Mouse (Mus musculus) hindbrain, embryonic 15.5 days (tissue): ENCODE data around the gene Nkiras2. TPM values are rescaled to one million over a fixed set of nuclear protein-coding genes. Genes with fewer than 3 reads are reported as not detected.

Experiments
- ATAC-seq: fragments of 200-750 bp; cut with Nextera tagmentation; 2 replicates; pipeline ENCODE4 v1.8.0; 2017; ENCODE audit warnings: low read depth, moderate number of reproducible peaks, moderate TSS enrichment; ENCODE audit not compliant: low FRiP score
- H3K27ac ChIP-seq: fragments of 300-500 bp; sonication (generic); replicated peaks from 2 replicates; pipeline ENCODE4 v1.5.1; 2015; ENCODE audit warnings: mild to moderate bottlenecking, inconsistent platforms
- H3K27me3 ChIP-seq: fragments of 300-500 bp; sonication (generic); 2 replicates; pipeline ENCODE4 v1.6.1; 2015; ENCODE audit warnings: control low read depth, inconsistent platforms
- H3K36me3 ChIP-seq: fragments of 300-500 bp; sonication (generic); 2 replicates; pipeline ENCODE4 v1.6.1; 2015; ENCODE audit warnings: control low read depth, inconsistent platforms
- H3K4me1 ChIP-seq: fragments of 300-500 bp; sonication (generic); replicated peaks from 2 replicates; pipeline ENCODE4 v1.6.1; 2015; ENCODE audit warnings: control low read depth, inconsistent platforms
- H3K4me2 ChIP-seq: fragments of 300-500 bp; sonication (generic); 2 replicates; pipeline ENCODE4 v1.6.1; 2015; ENCODE audit warnings: moderate library complexity, mild to moderate bottlenecking, inconsistent platforms
- H3K4me3 ChIP-seq: fragments of 300-500 bp; sonication (generic); 2 replicates; pipeline ENCODE4 v1.5.1; 2015; ENCODE audit warnings: mild to moderate bottlenecking, inconsistent platforms
- H3K9ac ChIP-seq: fragments of 300-500 bp; sonication (generic); 2 replicates; pipeline ENCODE4 v1.6.1; 2015; ENCODE audit warnings: inconsistent platforms
- H3K9me3 ChIP-seq: fragments of 300-500 bp; sonication (generic); 2 replicates; pipeline ENCODE4 v1.6.1; 2016; ENCODE audit warnings: control low read depth, inconsistent platforms
- WGBS: fragments of 180-500 bp; shearing (Covaris S2); methylation state at CpG from one replicate; pipeline ENCODE4 v1.1.7; 2015; 5-methylcytosine and 5-hydroxymethylcytosine counted together
- polyA plus RNA-seq: library from polyadenylated mRNA; unstranded; fragments of >200 nt; fragmentation: Nextera tagmentation; extraction: Ambion mirVana; gene quantifications from 2 replicates; pipeline ENCODE4 v1.2.1, GENCODE M21; 2015

Nkiras2 gene
- 96.2 and 104 TPM in 2 replicates for polyA plus RNA-seq

- H3K9me3 ChIP-seq, result no peaks in the 10 kb centered on the region
- peaks cover 41% of the 10 kb centered on the region for H3K4me1 ChIP-seq
- H3K27me3 ChIP-seq, result no peaks in the 10 kb centered on the region
- peak within 1 kb of the TSS; percentile 88 for H3K4me3 ChIP-seq
- peak within 1 kb of the TSS; percentile 92 for H3K27ac ChIP-seq
- WGBS, result 0% methylated on average over 36 of the region's 36 CpGs
- ATAC-seq, result peak; percentile 75
- H3K36me3 ChIP-seq, result no peaks in the 10 kb centered on the region
- peak within 1 kb of the TSS; percentile 87 for H3K9ac ChIP-seq
- H3K4me2 ChIP-seq, result peak within 1 kb of the TSS; percentile 87
These were observed at the start of gene Nkiras2 for GRCm38 (mm10) chr11:100618761-100619484. TSS of gene Nkiras2 (plus strand) at chr11:100619244.

GRCm38 (mm10) chr11:100569789-100570188 is 49.3 kb upstream of the Nkiras2 start:
- Histone ChIP-seq H3K4me3 (no peak overlapping the region), H3K4me2 (no peak overlapping the region), H3K27me3 (peaks cover 6% of the 10 kb centered on the region; the same call in 1 of the 2 replicates), H3K4me1 (peaks cover 14% of the 10 kb centered on the region), H3K9ac (no peak overlapping the region), H3K27ac (no peak overlapping the region), H3K36me3 (no peaks in the 10 kb centered on the region), H3K9me3 (no peaks in the 10 kb centered on the region)
- WGBS, result 64% methylated on average over 9 of the region's 9 CpGs
- no peak for ATAC-seq

- no peak; the same call in 1 of the 2 replicates for ATAC-seq
- Histone ChIP-seq H3K9ac (0 out of 2 replicates have a peak overlapping the region, but pooled peaks have one; percentile 30), H3K4me1 (peaks cover 19% of the 10 kb centered on the region), H3K27me3 (peaks cover 6% of the 10 kb centered on the region; the same call in 1 of the 2 replicates), H3K27ac (no peak overlapping the region), H3K4me3 (peak overlapping the region; percentile 26), H3K36me3 (no peaks in the 10 kb centered on the region), H3K4me2 (peak overlapping the region; percentile 54), H3K9me3 (no peaks in the 10 kb centered on the region)
- 8% methylated on average over 8 of the region's 8 CpGs for WGBS
These were observed 48.4 kb upstream of the Nkiras2 start for GRCm38 (mm10) chr11:100570430-100571201.

DNA sequence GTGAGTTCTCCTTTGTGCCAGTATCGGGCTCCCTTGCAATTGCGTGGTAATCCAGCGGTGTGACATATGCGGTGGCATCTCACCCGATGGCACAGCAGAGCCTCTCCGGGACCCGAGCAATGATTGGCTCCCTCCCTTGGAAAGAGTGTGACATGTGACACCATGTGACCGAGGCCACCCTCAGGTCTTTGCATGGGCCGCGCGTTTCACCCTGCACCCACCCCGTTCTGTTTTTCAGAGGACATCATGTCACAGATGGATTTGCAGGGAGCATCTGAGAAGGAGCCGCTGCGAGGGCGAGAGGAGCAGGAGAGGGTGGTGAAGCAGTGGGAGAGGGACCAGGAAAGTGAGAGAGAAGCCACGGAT is 47.9 kb upstream of the Nkiras2 start:
- H3K27ac ChIP-seq, result no peak overlapping the region
- H3K4me1 ChIP-seq, result peaks cover 25% of the 10 kb centered on the region
- peak overlapping the region; percentile 26 for H3K4me3 ChIP-seq
- 0 out of 2 replicates have a peak overlapping the region, but pooled peaks have one; percentile 30 for H3K9ac ChIP-seq
- no peaks in the 10 kb centered on the region for H3K36me3 ChIP-seq
- 6% methylated on average over 16 of the region's 16 CpGs for WGBS
- peaks cover 6% of the 10 kb centered on the region; the same call in 1 of the 2 replicates for H3K27me3 ChIP-seq
- peak overlapping the region; percentile 54 for H3K4me2 ChIP-seq
- no peaks in the 10 kb centered on the region for H3K9me3 ChIP-seq
- no peak for ATAC-seq

- H3K4me2 ChIP-seq, result peak overlapping the region; percentile 83
- no peaks in the 10 kb centered on the region for H3K9me3 ChIP-seq
- H3K36me3 ChIP-seq, result no peaks in the 10 kb centered on the region
- peaks cover 6% of the 10 kb centered on the region; the same call in 1 of the 2 replicates for H3K27me3 ChIP-seq
- no peak for ATAC-seq
- peaks cover 36% of the 10 kb centered on the region for H3K4me1 ChIP-seq
- no peak overlapping the region for H3K9ac ChIP-seq
- WGBS, result 89% methylated on average over 3 of the region's 3 CpGs
- peak overlapping the region; percentile 58; the same call in 1 of the 2 replicates for H3K4me3 ChIP-seq
- H3K27ac ChIP-seq, result no peak overlapping the region
These were observed 44.9 kb upstream of the Nkiras2 start for GRCm38 (mm10) chr11:100574188-100574587.

GRCm38 (mm10) chr11:100574708-100575483 is 44.1 kb upstream of the Nkiras2 start, which contains the start of gene Cnp:
TSS of gene Cnp (plus strand) at chr11:100574904.
- H3K4me3 ChIP-seq, result peak within 1 kb of the TSS; percentile 58
- H3K4me2 ChIP-seq, result peak within 1 kb of the TSS; percentile 83
- H3K27ac ChIP-seq, result peak within 1 kb of the TSS; percentile 68
- 2% methylated on average over 47 of the region's 47 CpGs for WGBS
- peak; percentile 68; the same call in 1 of the 2 replicates for ATAC-seq
- H3K27me3 ChIP-seq, result peaks cover 6% of the 10 kb centered on the region; the same call in 1 of the 2 replicates
- H3K36me3 ChIP-seq, result no peaks in the 10 kb centered on the region
- H3K4me1 ChIP-seq, result peaks cover 36% of the 10 kb centered on the region
- peak within 1 kb of the TSS; percentile 51 for H3K9ac ChIP-seq
- H3K9me3 ChIP-seq, result no peaks in the 10 kb centered on the region

- Histone ChIP-seq H3K4me1 (peaks cover 36% of the 10 kb centered on the region), H3K9me3 (no peaks in the 10 kb centered on the region), H3K36me3 (no peaks in the 10 kb centered on the region; the same call in 1 of the 2 replicates), H3K27ac (peak overlapping the region; percentile 68), H3K4me3 (peak overlapping the region; percentile 58), H3K4me2 (peak overlapping the region; percentile 83), H3K27me3 (peaks cover 6% of the 10 kb centered on the region; the same call in 1 of the 2 replicates), H3K9ac (peak overlapping the region; percentile 51)
- ATAC-seq, result peak; percentile 25; the same call in 1 of the 2 replicates
- WGBS, result 21% methylated on average over 2 of the region's 2 CpGs
These were observed 43.6 kb upstream of the Nkiras2 start for GRCm38 (mm10) chr11:100575484-100575855.

DNA sequence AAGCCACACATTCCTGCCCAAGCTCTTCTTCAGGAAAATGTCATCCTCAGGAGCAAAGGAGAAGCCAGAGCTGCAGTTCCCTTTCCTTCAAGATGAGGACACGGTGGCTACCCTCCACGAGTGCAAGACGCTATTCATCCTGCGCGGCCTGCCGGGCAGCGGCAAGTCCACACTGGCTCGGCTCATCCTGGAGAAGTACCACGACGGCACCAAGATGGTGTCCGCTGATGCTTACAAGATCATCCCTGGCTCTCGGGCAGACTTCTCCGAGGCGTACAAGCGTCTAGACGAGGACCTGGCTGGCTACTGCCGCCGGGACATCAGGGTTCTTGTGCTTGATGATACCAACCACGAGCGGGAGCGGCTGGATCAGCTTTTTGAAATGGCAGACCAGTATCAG is 42.8 kb upstream of the Nkiras2 start:
- no peak overlapping the region for H3K9ac ChIP-seq
- H3K27me3 ChIP-seq, result peaks cover 6% of the 10 kb centered on the region; the same call in 1 of the 2 replicates
- peak overlapping the region; percentile 83 for H3K4me2 ChIP-seq
- H3K4me3 ChIP-seq, result 0 out of 2 replicates have a peak overlapping the region, but pooled peaks have one; percentile 58
- H3K27ac ChIP-seq, result no peak overlapping the region
- H3K36me3 ChIP-seq, result peaks cover 4% of the 10 kb centered on the region; the same call in 1 of the 2 replicates
- no peak for ATAC-seq
- peaks cover 28% of the 10 kb centered on the region for H3K4me1 ChIP-seq
- no peaks in the 10 kb centered on the region for H3K9me3 ChIP-seq
- WGBS, result 69% methylated on average over 21 of the region's 21 CpGs

DNA sequence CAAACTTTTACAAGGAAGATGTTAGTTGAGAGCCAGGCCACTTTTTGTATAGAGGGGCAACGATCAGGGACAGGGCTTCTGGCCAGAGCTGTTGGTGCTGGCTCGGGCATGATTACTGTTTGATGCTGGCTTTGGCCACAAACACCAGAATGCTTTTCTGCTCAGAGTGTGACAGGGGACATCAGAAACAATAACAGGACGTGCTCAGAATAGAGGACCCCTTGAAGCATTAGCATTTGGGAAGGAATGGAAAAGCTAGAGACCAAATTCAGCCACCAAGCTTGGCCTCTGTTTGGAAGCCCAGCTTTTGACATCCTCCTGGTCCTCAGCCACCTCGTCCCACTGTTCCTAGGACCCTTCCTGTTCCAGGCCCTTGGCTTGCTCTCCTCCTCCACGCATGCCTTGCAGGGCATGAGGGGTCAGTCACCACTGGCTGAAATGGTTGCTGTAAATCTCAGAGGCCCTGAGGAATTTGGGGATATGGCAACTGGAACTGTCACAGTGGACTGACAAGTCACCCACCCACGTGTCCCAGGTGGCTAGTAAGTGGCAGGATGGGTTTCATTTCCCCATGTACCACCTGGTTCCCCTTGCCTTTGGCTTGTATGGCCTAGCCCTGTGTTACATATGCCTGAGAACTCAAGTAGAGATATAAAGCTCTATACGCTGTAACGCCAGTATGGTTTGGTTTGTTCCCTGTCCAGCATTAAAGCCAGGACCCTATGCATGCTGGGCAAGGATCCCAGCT is 41.0 kb upstream of the Nkiras2 start:
- H3K9ac ChIP-seq, result no peak overlapping the region
- WGBS, result 81% methylated on average over 8 of the region's 8 CpGs
- no peaks in the 10 kb centered on the region for H3K9me3 ChIP-seq
- peaks cover 34% of the 10 kb centered on the region for H3K4me1 ChIP-seq
- peaks cover 20% of the 10 kb centered on the region for H3K36me3 ChIP-seq
- 0 out of 2 replicates have a peak overlapping the region, but pooled peaks have one; percentile 12 for H3K4me2 ChIP-seq
- H3K4me3 ChIP-seq, result no peak overlapping the region
- no peak for ATAC-seq
- 0 out of 2 replicates have a peak overlapping the region, but pooled peaks have one; percentile 42 for H3K27ac ChIP-seq
- H3K27me3 ChIP-seq, result no peaks in the 10 kb centered on the region

DNA sequence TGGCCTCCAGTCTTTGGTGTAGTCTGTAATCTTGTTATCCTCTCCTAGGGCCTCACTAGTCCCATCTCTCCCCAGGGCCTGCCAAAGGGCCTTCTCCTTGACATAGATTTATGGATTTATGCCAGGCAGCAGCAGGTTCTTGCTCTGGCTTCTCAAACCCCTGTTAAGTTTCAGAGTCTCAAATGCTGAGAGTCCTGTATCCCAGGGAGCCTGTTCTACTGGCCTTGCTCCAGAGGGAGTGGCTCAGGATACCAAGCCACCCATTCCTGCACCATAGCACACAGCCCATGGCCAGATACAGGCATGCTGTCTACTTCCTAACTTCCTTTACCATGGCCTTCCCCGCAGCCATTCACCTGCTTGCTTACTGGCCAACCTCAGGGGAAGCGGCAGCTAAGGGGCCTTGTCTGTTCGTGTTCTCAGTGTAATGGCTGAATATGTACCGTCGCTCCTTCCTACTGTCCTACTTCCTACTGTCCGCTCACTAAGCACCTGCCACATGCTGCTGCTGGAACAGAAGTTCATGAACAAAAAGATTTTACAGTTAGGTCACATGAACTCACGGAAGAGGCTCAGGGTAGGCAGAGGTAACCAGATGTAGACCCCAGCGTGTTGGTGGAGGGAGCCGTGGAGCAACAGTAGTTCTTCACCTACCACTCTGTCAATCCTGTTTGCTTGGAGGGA is 39.8 kb upstream of the Nkiras2 start:
- ATAC-seq, result no peak
- Histone ChIP-seq H3K4me3 (no peak overlapping the region), H3K27me3 (no peaks in the 10 kb centered on the region), H3K27ac (no peak overlapping the region), H3K4me1 (peaks cover 34% of the 10 kb centered on the region), H3K36me3 (peaks cover 32% of the 10 kb centered on the region), H3K9ac (no peak overlapping the region), H3K9me3 (no peaks in the 10 kb centered on the region), H3K4me2 (no peak overlapping the region)
- WGBS, result 96% methylated on average over 9 of the region's 9 CpGs
